Mouse (Mus musculus) left cerebral cortex, adult 18-20 months (tissue): ENCODE data around the gene Dnajc22. TPM values are rescaled to one million over a fixed set of nuclear protein-coding genes. Genes with fewer than 3 reads are reported as not detected.

Source experiments
- microRNA-seq, 2 experiments: library from miRNA; unstranded; fragments of <30 nt; microRNA quantifications; one replicate each; pipeline ENCODE4 v1.2.0; 2021
- total RNA-seq, 2 experiments: library from RNA; stranded (reverse); gene quantifications; 2 replicates each; pipeline ENCODE4 v1.2.3; 2021

Gene Dnajc22
- total RNA-seq, 2 experiments from 2014 or later = not detected

Small RNAs within 50 kb of the gene (microRNA-seq; reads per million reads assigned to microRNA genes)
- 0 reads per million in 2 experiments for gene Mir6960

Other genes with a start within 250 kb of the Dnajc22 start
- gene Kmt2d, start 222.0 kb upstream of the Dnajc22 start, total RNA-seq = 10 to 100 TPM; 74.3 to 77.8 TPM
- 10 to 100 TPM in 1 of 2 experiments, 1 to 10 TPM in 1; 8.6 to 12.9 TPM for gene Rhebl1, start 198.6 kb upstream of the Dnajc22 start, total RNA-seq
- under 1 TPM; 0.21 to 0.26 TPM for gene Dhh, start 194.6 kb upstream of the Dnajc22 start, total RNA-seq
- 10 to 100 TPM; 12.9 to 17.9 TPM for gene Lmbr1l, start 174.9 kb upstream of the Dnajc22 start, total RNA-seq
- gene Tuba1b, start 158.6 kb upstream of the Dnajc22 start, total RNA-seq = 100 to 1,000 TPM; 584 to 602 TPM
- gene Gm49450, start 139.6 kb upstream of the Dnajc22 start, total RNA-seq = not detected
- 100 to 1,000 TPM; 874 to 893 TPM for gene Tuba1a, start 139.5 kb upstream of the Dnajc22 start, total RNA-seq
- gene Tuba1c, start 63.3 kb upstream of the Dnajc22 start, total RNA-seq = 10 to 100 TPM; 65.4 to 66.8 TPM
- 1 to 10 TPM in 1 of 2 experiments, under 1 TPM in 1; 0.77 to 2.6 TPM for gene Prph, start 38.0 kb upstream of the Dnajc22 start, total RNA-seq
- not detected for gene Troap, start 18.6 kb upstream of the Dnajc22 start, total RNA-seq
- not detected for gene C1ql4, start 5.4 kb upstream of the Dnajc22 start, total RNA-seq
- 10 to 100 TPM; 32.5 to 33.5 TPM for gene Spats2, start 32.7 kb downstream of the Dnajc22 start, total RNA-seq
- 100 to 1,000 TPM; 160 to 178 TPM for gene Kcnh3, start 131.7 kb downstream of the Dnajc22 start, total RNA-seq
- 10 to 100 TPM; 82.3 to 83.1 TPM for gene Mcrs1, start 158.8 kb downstream of the Dnajc22 start, total RNA-seq
- 100 to 1,000 TPM in 1 of 2 experiments, 10 to 100 TPM in 1; 93.7 to 100 TPM for gene Prpf40b, start 201.9 kb downstream of the Dnajc22 start, total RNA-seq
- 1 to 10 TPM; 1.5 to 1.8 TPM for gene Fam186b, start 202.7 kb downstream of the Dnajc22 start, total RNA-seq